Mouse (Mus musculus): ENCODE data around the gene 3425401B19Rik.

The 3425401B19Rik gene

GRCm38 (mm10) chr14:32659781-32660180 lies 25.3 kb downstream of the 3425401B19Rik start:
- no peak for DNase-seq (ENCODE audit: low spot score)

GRCm38 (mm10) chr14:32638485-32638884 lies 46.6 kb downstream of the 3425401B19Rik start:
- DNase-seq (ENCODE audit: low spot score) = no peak

DNA sequence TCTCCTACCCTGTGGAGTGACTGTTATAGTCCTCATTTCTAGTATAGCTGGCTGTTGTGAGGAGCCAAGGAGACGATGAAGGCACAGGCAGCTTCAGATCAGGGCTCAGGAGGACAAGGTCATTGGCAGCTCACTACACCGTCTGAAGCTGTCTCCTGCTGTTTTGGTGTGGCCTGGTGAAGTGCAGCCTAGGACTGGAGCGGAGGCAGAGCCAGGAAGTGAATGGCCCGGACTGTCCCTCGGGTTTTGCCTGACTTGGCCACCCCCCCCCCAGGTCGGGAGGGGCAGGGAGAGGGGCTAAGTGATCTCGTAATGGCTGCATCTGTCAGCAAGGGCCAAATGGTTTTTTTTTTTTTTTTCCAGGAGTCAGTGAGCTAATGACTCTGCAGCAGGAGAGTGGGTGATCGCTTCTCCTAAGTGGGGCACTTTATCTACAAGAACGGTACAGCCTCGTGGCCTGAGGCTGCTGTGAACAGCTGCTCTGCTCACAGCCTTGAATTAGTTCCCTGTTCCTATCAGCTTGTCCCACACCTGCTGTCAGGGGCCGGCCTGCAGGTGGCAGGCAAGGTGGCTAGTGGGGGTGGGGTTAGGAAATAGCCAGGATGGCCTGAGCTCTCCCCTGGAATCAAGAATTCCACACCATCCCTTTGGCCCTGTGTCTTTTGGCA lies 50.9 kb downstream of the 3425401B19Rik start:
- DNase-seq (ENCODE audit: low spot score) = no peak

DNA sequence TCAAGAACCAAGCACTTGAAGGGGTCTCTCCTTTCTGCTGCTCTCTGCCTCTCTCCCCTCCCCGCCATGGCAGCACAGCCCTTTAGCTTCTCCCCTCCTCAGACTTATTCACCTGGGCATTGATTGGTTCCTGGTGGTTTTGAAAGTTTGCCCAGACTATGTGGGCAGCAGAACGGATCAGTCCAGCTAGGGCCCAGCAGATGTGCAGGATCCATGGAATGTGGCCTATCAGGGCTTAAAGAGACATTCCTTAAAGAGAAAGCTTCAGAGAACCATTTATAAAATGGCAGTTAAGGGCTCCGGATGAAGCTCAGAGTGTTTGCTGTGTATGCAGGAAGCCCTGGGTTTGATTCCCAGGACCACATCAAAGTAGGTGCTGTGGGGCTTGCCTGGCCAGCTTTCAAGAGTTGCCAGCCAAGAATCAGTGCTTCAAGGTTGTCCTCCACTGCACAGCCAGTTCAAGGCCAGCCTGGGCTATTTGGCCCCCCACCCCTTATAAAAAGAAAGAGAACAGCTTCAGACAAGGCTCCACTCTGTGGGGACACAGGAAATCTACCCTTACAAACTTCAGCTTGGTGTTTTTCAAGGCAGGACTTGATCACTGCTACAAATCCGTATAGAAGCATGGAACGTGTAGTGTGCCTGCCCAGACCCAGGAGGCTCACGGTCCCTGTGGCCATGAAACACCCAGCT lies 52.0 kb downstream of the 3425401B19Rik start:
- no peak for DNase-seq (ENCODE audit: low spot score)

GRCm38 (mm10) chr14:32628584-32628983 lies 56.5 kb downstream of the 3425401B19Rik start:
- peak; percentile 5 for DNase-seq (ENCODE audit: low spot score)

- DNase-seq (ENCODE audit: low spot score) = no peak
Measured at GRCm38 (mm10) chr14:32627271-32627670, 57.8 kb downstream of the 3425401B19Rik start.

- DNase-seq (ENCODE audit: low spot score) = no peak
Measured at GRCm38 (mm10) chr14:32624811-32625210, 60.3 kb downstream of the 3425401B19Rik start.

DNA sequence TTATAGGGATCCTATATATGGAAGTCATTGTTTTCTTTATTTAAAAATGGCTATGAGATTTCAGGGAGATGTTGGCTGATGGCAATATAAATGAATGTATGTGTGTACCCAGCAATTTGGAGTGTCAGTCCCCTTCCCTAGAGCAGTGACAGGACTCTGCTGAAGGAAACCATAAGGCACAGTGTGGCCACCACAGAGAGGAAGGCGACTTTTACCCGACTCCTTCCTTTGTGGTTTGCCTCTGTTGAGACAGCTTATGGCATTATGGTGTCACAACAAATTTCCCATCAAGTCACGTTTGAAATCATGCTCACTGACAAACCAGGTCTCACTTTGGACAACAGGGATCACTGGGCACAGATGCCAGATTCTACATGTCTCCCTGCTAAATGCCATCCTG lies 60.8 kb downstream of the 3425401B19Rik start:
- DNase-seq (ENCODE audit: low spot score) = no peak

GRCm38 (mm10) chr14:32617253-32617652 lies 67.8 kb downstream of the 3425401B19Rik start:
- DNase-seq (ENCODE audit: low spot score) = no peak

GRCm38 (mm10) chr14:32609392-32609791 lies 75.7 kb downstream of the 3425401B19Rik start:
- DNase-seq (ENCODE audit: low spot score) = no peak
